Mouse (Mus musculus) layer of hippocampus, postnatal 10 days (tissue): ENCODE results near the gene Agbl3. TPM values are rescaled to one million over a fixed set of nuclear protein-coding genes. Genes with fewer than 3 reads are reported as not detected.

Experiments
- DNase-seq, 2 experiments: peaks; one replicate each; pipeline ENCODE4 v3.0.0; 2021; ENCODE audit warnings: low spot score in 2 of 2
- total RNA-seq, 2 experiments: library from RNA; stranded (reverse); gene quantifications; 2 replicates each; pipeline ENCODE4 v1.2.3; 2021

Gene Agbl3
- total RNA-seq, 2 experiments from 2014 or later, result 19.2 to 21.2 TPM

- no peak for DNase-seq
These were observed 124.1 kb downstream of the Agbl3 start for GRCm38 (mm10) chr6:34904361-34904760.

GRCm38 (mm10) chr6:34906125-34906524 lies 125.9 kb downstream of the Agbl3 start:
- no peak for DNase-seq

- no peak for DNase-seq
These were observed 126.4 kb downstream of the Agbl3 start for GRCm38 (mm10) chr6:34906661-34907060.

GRCm38 (mm10) chr6:34907121-34907614 lies 126.9 kb downstream of the Agbl3 start:
- DNase-seq, result no peak

GRCm38 (mm10) chr6:34907696-34908260 lies 127.5 kb downstream of the Agbl3 start:
- no peak for DNase-seq

Other genes starting within 250 kb of the Agbl3 start
- gene Cald1, start 181.9 kb upstream of the Agbl3 start, total RNA-seq, result 10 to 100 TPM; 37.5 to 38.7 TPM
- gene Tmem140, start 82.7 kb downstream of the Agbl3 start, total RNA-seq, result 1 to 10 TPM; 1.1 to 1.8 TPM
- gene Cyren, start 97.6 kb downstream of the Agbl3 start, total RNA-seq, result 1 to 10 TPM; 5.4 TPM
- gene Wdr91, start 130.4 kb downstream of the Agbl3 start, total RNA-seq, result 10 to 100 TPM; 32.6 to 34.9 TPM
- gene Stra8, start 139.7 kb downstream of the Agbl3 start, total RNA-seq, result not detected
- gene Slc23a4, start 208.0 kb downstream of the Agbl3 start, total RNA-seq, result 1 to 10 TPM; 1.3 to 1.9 TPM